Mouse (Mus musculus): ENCODE results near the gene Sh2d4b. TPM values are rescaled to one million over a fixed set of nuclear protein-coding genes. Genes with fewer than 3 reads are reported as not detected.

Gene Sh2d4b
- total and polyA plus RNA-seq, 2 experiments from 2014 or later: 0.98 to 3.9 TPM

- DNase-seq (no peak), ATAC-seq (no peak)
- H3K27ac ChIP-seq (ENCODE audit: low read depth, low read length): no peak overlapping the region
- 89% methylated on average over 7 of the region's 7 CpGs for WGBS
- no peak overlapping the region for H3K9ac ChIP-seq
- peaks cover 15% of the 10 kb centered on the region; the same call in 1 of the 2 replicates for H3K36me3 ChIP-seq (ENCODE audit: insufficient read depth)
- H3K9me3 ChIP-seq (ENCODE audit: low read length): no peaks in the 10 kb centered on the region
- no peak overlapping the region for H3K4me3 ChIP-seq (ENCODE audit: low read depth, low read length)
- H3K4me2 ChIP-seq (ENCODE audit: low read depth): no peak overlapping the region
- TF ChIP-seq CTCF (IDR thresholded peaks at IDR 0.05; ENCODE audit: low read depth): no peak
- H3K4me1 ChIP-seq (ENCODE audit: insufficient read depth): no peaks in the 10 kb centered on the region
- H3K27me3 ChIP-seq (ENCODE audit: insufficient read depth, low read length): no peaks in the 10 kb centered on the region
Observed at GRCm38 (mm10) chr14:40919521-40919920, 26.5 kb upstream of the Sh2d4b start.

GRCm38 (mm10) chr14:40918477-40918876 is 25.4 kb upstream of the Sh2d4b start:
- peaks cover 24% of the 10 kb centered on the region for H3K36me3 ChIP-seq (ENCODE audit: insufficient read depth)

GRCm38 (mm10) chr14:40917632-40918031 is 24.6 kb upstream of the Sh2d4b start:
- peaks cover 32% of the 10 kb centered on the region for H3K36me3 ChIP-seq (ENCODE audit: insufficient read depth)
- no peak overlapping the region for H3K27ac ChIP-seq (ENCODE audit: low read depth, low read length)
- no peaks in the 10 kb centered on the region for H3K9me3 ChIP-seq (ENCODE audit: low read length)
- WGBS: 0% methylated on average over 1 of the region's 1 CpGs
- no peaks in the 10 kb centered on the region for H3K27me3 ChIP-seq (ENCODE audit: insufficient read depth, low read length)
- H3K4me3 ChIP-seq (ENCODE audit: low read depth, low read length): no peak overlapping the region
- DNase-seq (peak; percentile 89), ATAC-seq (peak; percentile 68)
- TF ChIP-seq CTCF (IDR thresholded peaks at IDR 0.05; ENCODE audit: low read depth): peak; percentile 97
- no peak overlapping the region for H3K9ac ChIP-seq
- H3K4me2 ChIP-seq (ENCODE audit: low read depth): no peak overlapping the region
- H3K4me1 ChIP-seq (ENCODE audit: insufficient read depth): no peaks in the 10 kb centered on the region

More at GRCm38 (mm10) chr14:40918477-40918876, 25.4 kb upstream of the Sh2d4b start:
- no peaks in the 10 kb centered on the region for H3K4me1 ChIP-seq (ENCODE audit: insufficient read depth)
- ATAC-seq: no peak
- no peak for TF ChIP-seq CTCF (IDR thresholded peaks at IDR 0.05; ENCODE audit: low read depth)
- H3K27ac ChIP-seq (ENCODE audit: low read depth, low read length): no peak overlapping the region
- no peak overlapping the region for H3K4me3 ChIP-seq (ENCODE audit: low read depth, low read length)
- WGBS: 82% methylated on average over 5 of the region's 7 CpGs
- no peaks in the 10 kb centered on the region for H3K27me3 ChIP-seq (ENCODE audit: insufficient read depth, low read length)
- no peak for DNase-seq
- no peak overlapping the region for H3K4me2 ChIP-seq (ENCODE audit: low read depth)
- H3K9ac ChIP-seq: no peak overlapping the region
- H3K9me3 ChIP-seq (ENCODE audit: low read length): no peaks in the 10 kb centered on the region

GRCm38 (mm10) chr14:40916667-40917066 is 23.6 kb upstream of the Sh2d4b start:
- DNase-seq (no peak), ATAC-seq (no peak)
- peaks cover 32% of the 10 kb centered on the region for H3K36me3 ChIP-seq (ENCODE audit: insufficient read depth)
- H3K27ac ChIP-seq (ENCODE audit: low read depth, low read length): no peak overlapping the region
- WGBS: 89% methylated on average over 15 of the region's 15 CpGs
- no peaks in the 10 kb centered on the region for H3K9me3 ChIP-seq (ENCODE audit: low read length)
- no peak for TF ChIP-seq CTCF (IDR thresholded peaks at IDR 0.05; ENCODE audit: low read depth)
- H3K9ac ChIP-seq: no peak overlapping the region
- no peaks in the 10 kb centered on the region for H3K4me1 ChIP-seq (ENCODE audit: insufficient read depth)
- no peak overlapping the region for H3K4me2 ChIP-seq (ENCODE audit: low read depth)
- H3K4me3 ChIP-seq (ENCODE audit: low read depth, low read length): no peak overlapping the region
- no peaks in the 10 kb centered on the region for H3K27me3 ChIP-seq (ENCODE audit: insufficient read depth, low read length)

GRCm38 (mm10) chr14:40915838-40916237 is 22.8 kb upstream of the Sh2d4b start:
- H3K27me3 ChIP-seq (ENCODE audit: insufficient read depth, low read length): no peaks in the 10 kb centered on the region
- H3K36me3 ChIP-seq (ENCODE audit: insufficient read depth): peaks cover 36% of the 10 kb centered on the region
- H3K27ac ChIP-seq (ENCODE audit: low read depth, low read length): no peak overlapping the region
- ATAC-seq (no peak), DNase-seq (no peak)
- WGBS: 86% methylated on average over 8 of the region's 8 CpGs
- H3K4me1 ChIP-seq (ENCODE audit: insufficient read depth): no peaks in the 10 kb centered on the region
- no peak overlapping the region for H3K4me2 ChIP-seq (ENCODE audit: low read depth)
- no peaks in the 10 kb centered on the region for H3K9me3 ChIP-seq (ENCODE audit: low read length)
- TF ChIP-seq CTCF (IDR thresholded peaks at IDR 0.05; ENCODE audit: low read depth): no peak
- no peak overlapping the region for H3K4me3 ChIP-seq (ENCODE audit: low read depth, low read length)
- no peak overlapping the region for H3K9ac ChIP-seq

GRCm38 (mm10) chr14:40914701-40915100 is 21.6 kb upstream of the Sh2d4b start:
- H3K27ac ChIP-seq (ENCODE audit: low read depth, low read length): no peak overlapping the region
- ATAC-seq: no peak
- TF ChIP-seq CTCF (IDR thresholded peaks at IDR 0.05; ENCODE audit: low read depth): no peak
- H3K9ac ChIP-seq: no peak overlapping the region
- DNase-seq: no peak
- no peak overlapping the region for H3K4me2 ChIP-seq (ENCODE audit: low read depth)
- WGBS: 86% methylated on average over 3 of the region's 3 CpGs
- no peaks in the 10 kb centered on the region for H3K4me1 ChIP-seq (ENCODE audit: insufficient read depth)
- H3K9me3 ChIP-seq (ENCODE audit: low read length): no peaks in the 10 kb centered on the region
- H3K27me3 ChIP-seq (ENCODE audit: insufficient read depth, low read length): no peaks in the 10 kb centered on the region
- H3K4me3 ChIP-seq (ENCODE audit: low read depth, low read length): no peak overlapping the region
- peaks cover 47% of the 10 kb centered on the region for H3K36me3 ChIP-seq (ENCODE audit: insufficient read depth)

GRCm38 (mm10) chr14:40913709-40914108 is 20.6 kb upstream of the Sh2d4b start:
- Histone ChIP-seq H3K4me2 (ENCODE audit: low read depth) (no peak overlapping the region), H3K36me3 (ENCODE audit: insufficient read depth) (peaks cover 56% of the 10 kb centered on the region), H3K9ac (no peak overlapping the region), H3K27ac (ENCODE audit: low read depth, low read length) (no peak overlapping the region), H3K4me3 (ENCODE audit: low read depth, low read length) (no peak overlapping the region), H3K4me1 (ENCODE audit: insufficient read depth) (no peaks in the 10 kb centered on the region), H3K27me3 (ENCODE audit: insufficient read depth, low read length) (no peaks in the 10 kb centered on the region), H3K9me3 (ENCODE audit: low read length) (no peaks in the 10 kb centered on the region)
- 45% methylated on average over 6 of the region's 6 CpGs for WGBS
- DNase-seq: no peak
- ATAC-seq: no peak
- TF ChIP-seq CTCF (IDR thresholded peaks at IDR 0.05; ENCODE audit: low read depth): no peak

- no peak for ATAC-seq
- no peak overlapping the region for H3K4me3 ChIP-seq (ENCODE audit: low read depth, low read length)
- no peak for DNase-seq
Observed at GRCm38 (mm10) chr14:40911529-40911928, 18.5 kb upstream of the Sh2d4b start.

More at GRCm38 (mm10) chr14:40911529-40911928, 18.5 kb upstream of the Sh2d4b start:
- TF ChIP-seq CTCF (IDR thresholded peaks at IDR 0.05; ENCODE audit: low read depth): no peak
- Histone ChIP-seq H3K27me3 (ENCODE audit: insufficient read depth, low read length) (no peaks in the 10 kb centered on the region), H3K27ac (ENCODE audit: low read depth, low read length) (no peak overlapping the region), H3K9me3 (ENCODE audit: low read length) (no peaks in the 10 kb centered on the region), H3K4me2 (ENCODE audit: low read depth) (no peak overlapping the region), H3K36me3 (ENCODE audit: insufficient read depth) (peaks cover 77% of the 10 kb centered on the region), H3K9ac (no peak overlapping the region), H3K4me1 (ENCODE audit: insufficient read depth) (no peaks in the 10 kb centered on the region)
